Mouse (Mus musculus): Measurements from ENCODE around the gene Eif4b. TPM values are rescaled to one million over a fixed set of nuclear protein-coding genes. Genes with fewer than 3 reads are reported as not detected.

Eif4b gene
- total and polyA plus RNA-seq, 3 experiments: 536 to 652 (median 555) TPM

DNA sequence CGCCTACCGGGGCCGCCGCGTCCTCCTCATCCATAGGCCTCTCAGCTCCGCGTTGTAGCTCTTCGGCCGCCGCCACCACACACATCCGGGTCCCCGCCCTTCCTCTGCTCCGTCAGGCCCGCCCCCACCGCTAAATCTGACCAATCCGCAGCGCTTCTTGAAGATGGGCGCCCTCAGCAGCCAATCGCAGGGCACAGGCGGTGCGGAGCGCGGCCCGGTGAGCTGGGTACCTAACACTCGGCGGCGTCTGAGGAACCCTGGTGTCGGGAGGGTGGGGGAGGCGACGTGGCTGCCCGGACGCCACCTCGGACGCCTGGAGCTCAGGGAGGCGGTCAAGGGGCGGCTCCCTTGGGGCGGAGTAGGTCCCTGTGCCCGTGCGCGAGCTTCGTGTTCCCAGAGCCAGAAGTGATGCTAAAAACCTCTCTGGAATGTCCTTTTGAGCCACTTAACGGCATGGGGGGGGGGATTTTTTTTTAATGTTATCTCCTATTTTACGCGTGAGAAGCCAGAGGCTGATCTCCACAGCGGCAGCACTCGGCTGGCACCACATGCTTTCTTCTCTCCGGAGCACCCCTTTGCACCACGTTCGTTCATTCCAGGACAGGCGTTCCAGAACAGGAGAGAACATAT lies 62.7 kb downstream of the Eif4b start, which contains the start of gene Spryd3:
Gene Spryd3, minus strand, starts transcription at position 106 of the 630 bp plus-strand sequence.
- dilution Hi-C loops (cut with MboI; ENCODE audit: extremely low pct_ligation_motif_present, extremely low pct_unique_long_range_greater_than_20kb, low sequenced_read_pairs) (no loop called here), in situ Hi-C loops (cut with MboI; ENCODE audit: low pct_ligation_motif_present, low pct_unique_long_range_greater_than_20kb, low sequenced_read_pairs) (loop anchor here (5.0 kb wide), 1 partner anchor 34 kb away; the partner anchor contains the start of gene Tns2)
- peak; percentile 98 for DNase-seq (ENCODE audit: extremely low read depth)
- H3K4me3 ChIP-seq (replicated peaks in 1 of 3; ENCODE audit: low read depth in 2 of 3, low read length in 2 of 3, poor library complexity in 1 of 3): peak within 1 kb of the TSS; percentile 60 to 91 (median 86)
- H3K79me2 ChIP-seq (replicated peaks; ENCODE audit: control insufficient read depth, extremely low read depth, insufficient read depth, poor library complexity, severe bottlenecking): peaks cover 16% of the 10 kb centered on the region
- TF ChIP-seq MAFK (IDR thresholded peaks at IDR 0.05; ENCODE audit: insufficient replicate concordance, low read length): no peak
- no peak for TF ChIP-seq SMC3 (IDR thresholded peaks at IDR 0.05; ENCODE audit: low read depth, low read length)
- TF ChIP-seq HCFC1 (IDR thresholded peaks at IDR 0.05; ENCODE audit: low read depth, low read length): peak; percentile 76
- TF ChIP-seq MAZ (IDR thresholded peaks at IDR 0.05; ENCODE audit: low read depth, low read length): peak; percentile 56; the same call in 1 of the 2 replicates
- no peak for TF ChIP-seq MEF2A (IDR thresholded peaks at IDR 0.05; ENCODE audit: borderline replicate concordance, low read depth, low read length)
- no peak; the same call in none of the 2 replicates for TF ChIP-seq NRF1 (IDR thresholded peaks at IDR 0.05; ENCODE audit: low read depth, low read length)
- TF ChIP-seq ZNF384 (IDR thresholded peaks at IDR 0.05; ENCODE audit: low read depth, low read length): peak; percentile 36; the same call in 1 of the 2 replicates
- TF ChIP-seq IRF4 (IDR thresholded peaks at IDR 0.05; ENCODE audit: low read depth, low read length): peak; percentile 39; the same call in 1 of the 2 replicates
- TF ChIP-seq BHLHE40 (IDR thresholded peaks at IDR 0.05; ENCODE audit: low read depth, low read length): peak; percentile 57; the same call in 1 of the 2 replicates
- no peak for TF ChIP-seq EP300 (IDR thresholded peaks at IDR 0.05; ENCODE audit: low read length)
- no peak for TF ChIP-seq ZC3H11A (IDR thresholded peaks at IDR 0.05; ENCODE audit: low read depth, low read length)
- 0 out of 2 replicates have a peak, but pooled peaks have one; percentile 1 for TF ChIP-seq TBP (conservative IDR thresholded peaks at IDR 0.05; ENCODE audit: low read depth, low read length)
- TF ChIP-seq POLR2A (IDR thresholded peaks at IDR 0.05; ENCODE audit: low read depth, low read length): peak; percentile 79
- TF ChIP-seq NELFE (IDR thresholded peaks at IDR 0.05; ENCODE audit: low read depth, low read length): peak; percentile 55
- TF ChIP-seq TCF12 (IDR thresholded peaks at IDR 0.05; ENCODE audit: low read depth, low read length): 0 out of 2 replicates have a peak, but pooled peaks have one; percentile 42
- no peak for TF ChIP-seq USF2 (conservative IDR thresholded peaks at IDR 0.05; ENCODE audit: low read depth, low read length)
- no peak for TF ChIP-seq USF1 (IDR thresholded peaks at IDR 0.05; ENCODE audit: low read depth, low read length)
- TF ChIP-seq CTCF (conservative IDR thresholded peaks at IDR 0.05 in 1 of 2, IDR thresholded peaks at IDR 0.05 in 1 of 2; ENCODE audit: low read depth in 2 of 2, low read length in 2 of 2): no peak
- peak; percentile 43; the same call in 1 of the 2 replicates for TF ChIP-seq MAX (IDR thresholded peaks at IDR 0.05; ENCODE audit: low read length)
- TF ChIP-seq MYC (IDR thresholded peaks at IDR 0.05; ENCODE audit: low read depth, low read length): peak; percentile 86
- TF ChIP-seq PAX5 (IDR thresholded peaks at IDR 0.05; ENCODE audit: low read length): no peak
- no peak for TF ChIP-seq JUND (conservative IDR thresholded peaks at IDR 0.05; ENCODE audit: low read depth, low read length)
- peak; percentile 70; the same call in 1 of the 2 replicates for TF ChIP-seq SIN3A (IDR thresholded peaks at IDR 0.05; ENCODE audit: low read length)
- peak; percentile 75; the same call in 1 of the 2 replicates for TF ChIP-seq UBTF (IDR thresholded peaks at IDR 0.05; ENCODE audit: low read depth, low read length)
- TF ChIP-seq KAT2A (IDR thresholded peaks at IDR 0.05; ENCODE audit: insufficient replicate concordance, low read length): peak; percentile 46; the same call in 1 of the 2 replicates
- TF ChIP-seq CHD2 (IDR thresholded peaks at IDR 0.05; ENCODE audit: low read length): peak; percentile 97
- TF ChIP-seq E2F4 (IDR thresholded peaks at IDR 0.05; ENCODE audit: insufficient replicate concordance, low read depth, low read length): no peak
- TF ChIP-seq ELF1 (IDR thresholded peaks at IDR 0.05; ENCODE audit: low read depth, low read length): peak; percentile 92
- no peak for TF ChIP-seq RCOR1 (conservative IDR thresholded peaks at IDR 0.05; ENCODE audit: low read depth, low read length)
- no peak for TF ChIP-seq JUN (IDR thresholded peaks at IDR 0.05; ENCODE audit: insufficient read depth, low read depth, low read length)
- TF ChIP-seq ETS1 (conservative IDR thresholded peaks at IDR 0.05; ENCODE audit: low read depth, low read length): no peak
- TF ChIP-seq MXI1 (IDR thresholded peaks at IDR 0.05; ENCODE audit: low read depth, low read length): peak; percentile 74
- no peak for TF ChIP-seq CHD1 (IDR thresholded peaks at IDR 0.05; ENCODE audit: low read depth, low read length)
- no peak for TF ChIP-seq POLR2AphosphoS2 (IDR thresholded peaks at IDR 0.05; ENCODE audit: low read depth, low read length)
- H3K9me3 ChIP-seq (replicated peaks; ENCODE audit: low read length): no peaks in the 10 kb centered on the region
- peaks cover 19 to 23% of the 10 kb centered on the region in 2 experiments for H3K36me3 ChIP-seq (replicated peaks in 1 of 2; ENCODE audit: control insufficient read depth in 1 of 2, insufficient read depth in 1 of 2, low read length in 1 of 2)
- H3K4me2 ChIP-seq (ENCODE audit: insufficient read depth, low read depth, poor library complexity, severe bottlenecking): peak within 1 kb of the TSS; percentile 88
- peak within 1 kb of the TSS; percentile 74 for H3K9ac ChIP-seq (ENCODE audit: insufficient read depth, low read depth)
- H3K4me1 ChIP-seq (ENCODE audit: control insufficient read depth in 1 of 2, insufficient read depth in 2 of 2): peaks cover 0 to 17% of the 10 kb centered on the region in 2 experiments; a peak in 2 of 4 replicates
- H3K27ac ChIP-seq (ENCODE audit: insufficient read depth, low read depth): no peak within 1 kb of the TSS
- H3K27me3 ChIP-seq (replicated peaks): peaks cover 20% of the 10 kb centered on the region
